Mouse (Mus musculus): ENCODE data around the gene Wdr43. TPM values are rescaled to one million over a fixed set of nuclear protein-coding genes. Genes with fewer than 3 reads are reported as not detected.
A peak's percentile ranks its signal among the peaks of the same experiment; 100 is the strongest.

Wdr43 gene
- polyA plus RNA-seq, 1 experiment from 2014 or later, result 89.5 TPM

DNA sequence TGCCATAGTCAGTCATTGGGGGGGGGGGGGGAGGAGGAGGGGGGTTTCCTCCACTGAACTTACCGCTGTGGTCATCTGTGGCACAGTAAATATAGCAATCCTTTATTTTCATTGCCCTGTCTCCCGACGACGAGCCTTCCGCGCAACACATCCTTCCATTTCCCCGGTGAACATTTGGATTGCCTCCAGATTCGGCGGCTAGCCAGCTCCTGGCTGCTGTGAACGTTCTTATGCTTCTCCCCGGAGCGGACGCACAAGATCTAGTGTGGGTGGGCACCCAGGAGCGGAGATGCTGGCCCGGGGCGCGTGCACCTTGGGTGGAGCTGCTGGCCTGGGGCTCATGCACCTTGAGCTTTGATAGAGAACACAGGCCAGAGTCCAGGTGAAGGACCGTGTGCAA, 59.2 kb downstream of the Wdr43 start:
- no peak overlapping the region for H3K4me2 ChIP-seq (replicated peaks; ENCODE audit: low read depth, low read length)
- no peaks in the 10 kb centered on the region for H3K9me3 ChIP-seq (ENCODE audit: low read length)
- no peaks in the 10 kb centered on the region for H3K36me3 ChIP-seq (ENCODE audit: insufficient read depth, low read length)
- H3K4me3 ChIP-seq (ENCODE audit: low read length), result no peak overlapping the region
- ATAC-seq (ENCODE audit: low FRiP score, low TSS enrichment), result no peak
- 61% methylated on average over 18 of the region's 18 CpGs for WGBS
- peaks cover 19% of the 10 kb centered on the region for H3K4me1 ChIP-seq (ENCODE audit: insufficient read depth, low read length)
- no peaks in the 10 kb centered on the region for H3K27me3 ChIP-seq (ENCODE audit: insufficient read depth, low read length)
- no peak overlapping the region for H3K27ac ChIP-seq (ENCODE audit: low read length)
- no peak overlapping the region for H3K9ac ChIP-seq (replicated peaks; ENCODE audit: low read length)

- Histone ChIP-seq H3K4me1 (ENCODE audit: insufficient read depth, low read length) (no peaks in the 10 kb centered on the region), H3K4me2 (replicated peaks; ENCODE audit: low read depth, low read length) (no peak overlapping the region), H3K9ac (replicated peaks; ENCODE audit: low read length) (no peak overlapping the region), H3K9me3 (ENCODE audit: low read length) (no peaks in the 10 kb centered on the region), H3K4me3 (ENCODE audit: low read length) (no peak overlapping the region), H3K27me3 (ENCODE audit: insufficient read depth, low read length) (no peaks in the 10 kb centered on the region), H3K27ac (ENCODE audit: low read length) (no peak overlapping the region), H3K36me3 (ENCODE audit: insufficient read depth, low read length) (no peaks in the 10 kb centered on the region)
- ATAC-seq (ENCODE audit: low FRiP score, low TSS enrichment), result no peak
- WGBS, result 82% methylated on average over 14 of the region's 14 CpGs
Observed at GRCm38 (mm10) chr17:71681666-71682065, 66.0 kb downstream of the Wdr43 start.

GRCm38 (mm10) chr17:71682379-71682778, 66.7 kb downstream of the Wdr43 start:
- ATAC-seq (ENCODE audit: low FRiP score, low TSS enrichment), result no peak
- no peak overlapping the region for H3K27ac ChIP-seq (ENCODE audit: low read length)
- H3K9me3 ChIP-seq (ENCODE audit: low read length), result no peaks in the 10 kb centered on the region
- H3K4me2 ChIP-seq (replicated peaks; ENCODE audit: low read depth, low read length), result no peak overlapping the region
- no peaks in the 10 kb centered on the region for H3K4me1 ChIP-seq (ENCODE audit: insufficient read depth, low read length)
- 81% methylated on average over 4 of the region's 4 CpGs for WGBS
- no peaks in the 10 kb centered on the region for H3K36me3 ChIP-seq (ENCODE audit: insufficient read depth, low read length)
- H3K9ac ChIP-seq (replicated peaks; ENCODE audit: low read length), result no peak overlapping the region
- H3K27me3 ChIP-seq (ENCODE audit: insufficient read depth, low read length), result no peaks in the 10 kb centered on the region
- no peak overlapping the region for H3K4me3 ChIP-seq (ENCODE audit: low read length)

- Histone ChIP-seq H3K4me2 (replicated peaks; ENCODE audit: low read depth, low read length) (no peak overlapping the region), H3K4me3 (ENCODE audit: low read length) (no peak overlapping the region), H3K27me3 (ENCODE audit: insufficient read depth, low read length) (no peaks in the 10 kb centered on the region), H3K36me3 (ENCODE audit: insufficient read depth, low read length) (no peaks in the 10 kb centered on the region), H3K27ac (ENCODE audit: low read length) (no peak overlapping the region), H3K9ac (replicated peaks; ENCODE audit: low read length) (no peak overlapping the region), H3K4me1 (ENCODE audit: insufficient read depth, low read length) (no peaks in the 10 kb centered on the region), H3K9me3 (ENCODE audit: low read length) (no peaks in the 10 kb centered on the region)
- ATAC-seq (ENCODE audit: low FRiP score, low TSS enrichment), result no peak
- 92% methylated on average over 6 of the region's 6 CpGs for WGBS
Observed at GRCm38 (mm10) chr17:71683281-71683680, 67.6 kb downstream of the Wdr43 start.

DNA sequence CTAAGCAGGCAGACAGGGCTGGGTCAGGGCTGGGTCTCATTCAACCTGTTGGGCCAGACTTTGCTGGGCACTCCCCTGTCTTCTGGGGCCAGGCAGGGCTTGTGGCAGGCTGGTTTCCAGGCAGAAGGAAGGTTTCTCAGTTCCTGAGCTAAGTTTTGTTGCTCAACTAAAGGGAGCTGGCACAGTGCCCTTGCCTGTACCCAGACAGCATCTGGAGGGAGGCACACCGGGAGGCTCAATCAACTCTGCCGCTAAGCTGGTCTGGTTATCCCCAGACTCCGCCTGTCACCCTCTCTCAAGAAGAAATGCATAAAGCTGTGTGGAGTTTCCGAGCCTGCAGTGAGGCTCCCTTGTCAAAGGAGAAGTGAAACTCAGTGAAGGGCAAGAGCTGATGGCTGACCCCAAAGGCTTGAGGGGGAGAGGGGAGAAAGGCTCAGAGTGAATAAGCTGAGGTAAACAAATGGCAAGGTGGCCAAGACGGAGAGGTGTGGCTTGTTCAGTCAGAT, 68.5 kb downstream of the Wdr43 start:
- H3K27ac ChIP-seq (ENCODE audit: low read length), result no peak overlapping the region
- 59% methylated on average over 5 of the region's 5 CpGs for WGBS
- H3K27me3 ChIP-seq (ENCODE audit: insufficient read depth, low read length), result no peaks in the 10 kb centered on the region
- no peaks in the 10 kb centered on the region for H3K36me3 ChIP-seq (ENCODE audit: insufficient read depth, low read length)
- no peak overlapping the region for H3K4me2 ChIP-seq (replicated peaks; ENCODE audit: low read depth, low read length)
- no peaks in the 10 kb centered on the region for H3K9me3 ChIP-seq (ENCODE audit: low read length)
- H3K4me3 ChIP-seq (ENCODE audit: low read length), result no peak overlapping the region
- H3K4me1 ChIP-seq (ENCODE audit: insufficient read depth, low read length), result no peaks in the 10 kb centered on the region
- no peak overlapping the region for H3K9ac ChIP-seq (replicated peaks; ENCODE audit: low read length)
- no peak for ATAC-seq (ENCODE audit: low FRiP score, low TSS enrichment)

- H3K27me3 ChIP-seq (ENCODE audit: insufficient read depth, low read length), result no peaks in the 10 kb centered on the region
- no peak overlapping the region for H3K27ac ChIP-seq (ENCODE audit: low read length)
- no peak overlapping the region for H3K4me3 ChIP-seq (ENCODE audit: low read length)
- H3K4me2 ChIP-seq (replicated peaks; ENCODE audit: low read depth, low read length), result no peak overlapping the region
- no peaks in the 10 kb centered on the region for H3K36me3 ChIP-seq (ENCODE audit: insufficient read depth, low read length)
- ATAC-seq (ENCODE audit: low FRiP score, low TSS enrichment), result no peak
- H3K9me3 ChIP-seq (ENCODE audit: low read length), result no peaks in the 10 kb centered on the region
- WGBS, result 70% methylated on average over 9 of the region's 9 CpGs
- H3K9ac ChIP-seq (replicated peaks; ENCODE audit: low read length), result no peak overlapping the region
- H3K4me1 ChIP-seq (ENCODE audit: insufficient read depth, low read length), result 0 out of 2 replicates have a peak, but pooled peaks cover 3% of the 10 kb centered on the region
Observed at GRCm38 (mm10) chr17:71687436-71687835, 71.7 kb downstream of the Wdr43 start.

- no peak overlapping the region for H3K4me3 ChIP-seq (ENCODE audit: low read length)
- H3K27ac ChIP-seq (ENCODE audit: low read length), result no peak overlapping the region
- peaks cover 16% of the 10 kb centered on the region for H3K4me1 ChIP-seq (ENCODE audit: insufficient read depth, low read length)
- no peak overlapping the region for H3K9ac ChIP-seq (replicated peaks; ENCODE audit: low read length)
- peak; percentile 56 for ATAC-seq (ENCODE audit: low FRiP score, low TSS enrichment)
- no peak overlapping the region for H3K4me2 ChIP-seq (replicated peaks; ENCODE audit: low read depth, low read length)
- no peaks in the 10 kb centered on the region for H3K9me3 ChIP-seq (ENCODE audit: low read length)
- H3K36me3 ChIP-seq (ENCODE audit: insufficient read depth, low read length), result no peaks in the 10 kb centered on the region
- WGBS, result 43% methylated on average over 5 of the region's 5 CpGs
- H3K27me3 ChIP-seq (ENCODE audit: insufficient read depth, low read length), result no peaks in the 10 kb centered on the region
Observed at GRCm38 (mm10) chr17:71689903-71690302, 74.2 kb downstream of the Wdr43 start.

- Histone ChIP-seq H3K36me3 (ENCODE audit: insufficient read depth, low read length) (no peaks in the 10 kb centered on the region), H3K4me2 (replicated peaks; ENCODE audit: low read depth, low read length) (no peak overlapping the region), H3K27ac (ENCODE audit: low read length) (no peak overlapping the region), H3K9me3 (ENCODE audit: low read length) (no peaks in the 10 kb centered on the region), H3K4me1 (ENCODE audit: insufficient read depth, low read length) (peaks cover 20% of the 10 kb centered on the region), H3K4me3 (ENCODE audit: low read length) (no peak overlapping the region), H3K27me3 (ENCODE audit: insufficient read depth, low read length) (no peaks in the 10 kb centered on the region), H3K9ac (replicated peaks; ENCODE audit: low read length) (no peak overlapping the region)
- no peak for ATAC-seq (ENCODE audit: low FRiP score, low TSS enrichment)
- WGBS, result 72% methylated on average over 11 of the region's 11 CpGs
Observed at GRCm38 (mm10) chr17:71691361-71691875, 75.7 kb downstream of the Wdr43 start.

- Histone ChIP-seq H3K4me2 (replicated peaks; ENCODE audit: low read depth, low read length) (no peak overlapping the region), H3K4me1 (ENCODE audit: insufficient read depth, low read length) (peaks cover 20% of the 10 kb centered on the region), H3K9ac (replicated peaks; ENCODE audit: low read length) (no peak overlapping the region), H3K36me3 (ENCODE audit: insufficient read depth, low read length) (no peaks in the 10 kb centered on the region), H3K27me3 (ENCODE audit: insufficient read depth, low read length) (no peaks in the 10 kb centered on the region), H3K27ac (ENCODE audit: low read length) (no peak overlapping the region), H3K4me3 (ENCODE audit: low read length) (no peak overlapping the region), H3K9me3 (ENCODE audit: low read length) (no peaks in the 10 kb centered on the region)
- 12% methylated on average over 5 of the region's 5 CpGs for WGBS
- ATAC-seq (ENCODE audit: low FRiP score, low TSS enrichment), result peak; percentile 40; the same call in 1 of the 2 replicates
Observed at GRCm38 (mm10) chr17:71693313-71693712, 77.6 kb downstream of the Wdr43 start.

DNA sequence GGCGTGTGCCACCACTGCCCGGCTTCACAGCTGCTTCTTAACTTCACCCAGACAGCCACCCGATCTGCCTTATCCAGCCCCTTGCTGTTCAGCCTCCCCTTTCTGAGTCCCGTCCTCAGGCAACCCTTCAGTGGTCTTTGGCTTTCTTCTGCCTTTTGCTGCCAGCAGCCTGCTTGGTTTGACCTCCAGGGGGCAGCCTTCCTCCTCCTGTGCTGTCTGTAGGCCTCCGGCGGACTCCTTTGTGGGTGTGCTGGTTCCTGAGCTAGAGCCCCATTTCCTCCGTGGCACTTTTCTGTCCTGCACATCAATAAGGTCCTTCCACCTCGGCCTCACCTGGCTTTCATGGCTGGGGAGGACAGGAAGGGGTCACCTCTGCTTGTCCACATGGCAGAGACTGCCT, 78.1 kb downstream of the Wdr43 start:
- Histone ChIP-seq H3K36me3 (ENCODE audit: insufficient read depth, low read length) (no peaks in the 10 kb centered on the region), H3K9me3 (ENCODE audit: low read length) (no peaks in the 10 kb centered on the region), H3K4me3 (ENCODE audit: low read length) (no peak overlapping the region), H3K9ac (replicated peaks; ENCODE audit: low read length) (no peak overlapping the region), H3K27me3 (ENCODE audit: insufficient read depth, low read length) (no peaks in the 10 kb centered on the region), H3K27ac (ENCODE audit: low read length) (no peak overlapping the region), H3K4me2 (replicated peaks; ENCODE audit: low read depth, low read length) (no peak overlapping the region), H3K4me1 (ENCODE audit: insufficient read depth, low read length) (peaks cover 20% of the 10 kb centered on the region)
- 54% methylated on average over 8 of the region's 8 CpGs for WGBS
- no peak for ATAC-seq (ENCODE audit: low FRiP score, low TSS enrichment)

Data from kidney, embryonic 16.5 days (tissue).